Comparison of ENCODE assay signal across 20 mouse cellular contexts in the genomic region with DNA sequence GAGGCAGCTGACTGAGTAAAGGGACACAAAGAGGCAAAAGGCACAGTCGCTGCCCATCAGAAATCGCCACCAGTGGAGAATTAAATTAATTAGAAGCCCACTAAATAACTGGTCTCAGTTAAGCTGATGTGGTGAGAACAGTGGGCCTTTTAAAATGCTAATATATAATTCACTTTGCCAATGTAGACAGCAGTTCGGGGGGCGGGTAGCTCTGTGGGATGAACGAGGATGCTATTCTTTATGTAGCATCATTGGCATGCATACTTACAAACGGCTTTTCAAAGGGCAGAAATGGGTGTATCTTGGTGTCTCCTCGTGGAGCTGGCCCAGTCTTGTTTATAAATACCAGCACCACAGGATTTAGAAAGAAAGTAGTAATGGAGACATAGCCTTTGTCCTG.
DNase-seq lines count a peak whose midpoint lies in the region; ATAC-seq and TF ChIP-seq lines count a peak whose summit lies in the region.
"Had no signal": no experiment of that assay in that cellular context is flagged by ENCODE, and none has a peak within 500 bp of the region (broad histone marks: within the 10 kb centered on the region; RNA-seq: fewer than 3 reads in every experiment).

No protein-coding gene starts in this region.

- no peak overlapping the region for H3K4me3 ChIP-seq in forebrain, embryonic 14.5 days (ENCODE audit: low read depth, low read length)
- no peak overlapping the region for H3K4me3 ChIP-seq in forebrain, postnatal 0 days (ENCODE audit: low read depth, low read length)
- no peak overlapping the region for H3K4me3 ChIP-seq in hindbrain, embryonic 12.5 days
- H3K4me3 ChIP-seq in hindbrain, postnatal 0 days (ENCODE audit: low read length): no peak overlapping the region
- H3K4me3 ChIP-seq: embryonic facial prominence, embryonic 10.5 days; heart, embryonic 10.5 days had no signal

- no peak overlapping the region for H3K9ac ChIP-seq in forebrain, embryonic 14.5 days (ENCODE audit: low read length)
- H3K9ac ChIP-seq in forebrain, postnatal 0 days: no peak overlapping the region
- H3K9ac ChIP-seq in hindbrain, embryonic 12.5 days: no peak overlapping the region
- no peak overlapping the region for H3K9ac ChIP-seq in hindbrain, postnatal 0 days (replicated peaks; ENCODE audit: low read length)
- H3K9ac ChIP-seq: hindbrain, embryonic 14.5 days had no signal

- no peak overlapping the region for H3K4me2 ChIP-seq in forebrain, embryonic 14.5 days (ENCODE audit: low read length)
- no peak overlapping the region for H3K4me2 ChIP-seq in forebrain, postnatal 0 days (ENCODE audit: low read depth)
- no peak overlapping the region for H3K4me2 ChIP-seq in hindbrain, embryonic 12.5 days (replicated peaks)
- H3K4me2 ChIP-seq in hindbrain, postnatal 0 days (ENCODE audit: low read depth, low read length): no peak overlapping the region
- H3K4me2 ChIP-seq: hindbrain, embryonic 14.5 days had no signal

- intact Hi-C loops in left cerebral cortex, postnatal 14 days (cut with DNase I): no loop called here
- intact Hi-C loops in left cerebral cortex, postnatal 36 days (cut with DNase I): no loop called here

- no peaks in the 10 kb centered on the region for H3K9me3 ChIP-seq in forebrain, embryonic 14.5 days (replicated peaks; ENCODE audit: control insufficient read depth, low read length)
- H3K9me3 ChIP-seq in forebrain, postnatal 0 days (ENCODE audit: low read length): no peaks in the 10 kb centered on the region
- no peaks in the 10 kb centered on the region for H3K9me3 ChIP-seq in hindbrain, embryonic 12.5 days (replicated peaks)
- H3K9me3 ChIP-seq in hindbrain, postnatal 0 days (ENCODE audit: low read length): no peaks in the 10 kb centered on the region
- H3K9me3 ChIP-seq: embryonic facial prominence, embryonic 10.5 days; heart, embryonic 10.5 days had no signal

- 6% methylated on average over 7 of the region's 7 CpGs for WGBS in forebrain, embryonic 14.5 days
- WGBS in forebrain, postnatal 0 days: 10% methylated on average over 7 of the region's 7 CpGs
- WGBS in hindbrain, embryonic 12.5 days: 37% methylated on average over 7 of the region's 7 CpGs
- WGBS in hindbrain, postnatal 0 days: 25% methylated on average over 7 of the region's 7 CpGs

- no peaks in the 10 kb centered on the region for H3K27me3 ChIP-seq in forebrain, embryonic 14.5 days (replicated peaks; ENCODE audit: control insufficient read depth, insufficient read depth, low read length)
- H3K27me3 ChIP-seq in forebrain, postnatal 0 days (ENCODE audit: insufficient read depth, low read length): no peaks in the 10 kb centered on the region
- no peaks in the 10 kb centered on the region for H3K27me3 ChIP-seq in hindbrain, embryonic 12.5 days
- no peaks in the 10 kb centered on the region for H3K27me3 ChIP-seq in hindbrain, postnatal 0 days (ENCODE audit: insufficient read depth, low read length)
- H3K27me3 ChIP-seq: CH12.LX had no signal

- H3K4me1 ChIP-seq in forebrain, embryonic 14.5 days (ENCODE audit: control insufficient read depth, insufficient read depth, low read length): peaks cover 5% of the 10 kb centered on the region
- H3K4me1 ChIP-seq in forebrain, postnatal 0 days (ENCODE audit: insufficient read depth): no peaks in the 10 kb centered on the region
- H3K4me1 ChIP-seq in hindbrain, embryonic 12.5 days: no peaks in the 10 kb centered on the region
- H3K4me1 ChIP-seq in hindbrain, postnatal 0 days (ENCODE audit: insufficient read depth, low read length): no peaks in the 10 kb centered on the region
- H3K4me1 ChIP-seq: embryonic facial prominence, embryonic 10.5 days had no signal

- no peak for TF ChIP-seq CTCF in forebrain, postnatal 0 days (IDR thresholded peaks at IDR 0.05; ENCODE audit: low read depth)
- TF ChIP-seq CTCF in hindbrain, postnatal 0 days (IDR thresholded peaks at IDR 0.05; ENCODE audit: low read depth): no peak
- TF ChIP-seq CTCF in brain, embryonic 14.5 days (IDR thresholded peaks at IDR 0.05; ENCODE audit: borderline replicate concordance, extremely low read depth, insufficient read depth, insufficient read length): no peak

- peak; percentile 51 for ATAC-seq in forebrain, embryonic 14.5 days
- ATAC-seq in forebrain, postnatal 0 days: no peak
- ATAC-seq in hindbrain, embryonic 12.5 days (ENCODE audit: low FRiP score): peak; percentile 29; the same call in 1 of the 2 replicates
- no peak for ATAC-seq in hindbrain, postnatal 0 days
- ATAC-seq: activated CD4-positive, CD25-positive, alpha-beta regulatory T cell, adult 4 months; intestine, embryonic 16.5 days; Patski had no signal

- H3K27ac ChIP-seq in forebrain, embryonic 14.5 days (ENCODE audit: low read depth, low read length): no peak overlapping the region
- H3K27ac ChIP-seq in forebrain, postnatal 0 days (ENCODE audit: low read depth, low read length): no peak overlapping the region
- no peak overlapping the region for H3K27ac ChIP-seq in hindbrain, embryonic 12.5 days
- no peak overlapping the region for H3K27ac ChIP-seq in hindbrain, postnatal 0 days
- H3K27ac ChIP-seq: embryonic facial prominence, embryonic 10.5 days; heart, embryonic 10.5 days; hindbrain, embryonic 14.5 days had no signal

- no peaks in the 10 kb centered on the region for H3K36me3 ChIP-seq in forebrain, embryonic 14.5 days (ENCODE audit: control insufficient read depth, insufficient read depth, low read length)
- H3K36me3 ChIP-seq in forebrain, postnatal 0 days (ENCODE audit: insufficient read depth): no peaks in the 10 kb centered on the region
- no peaks in the 10 kb centered on the region for H3K36me3 ChIP-seq in hindbrain, embryonic 12.5 days
- H3K36me3 ChIP-seq in hindbrain, postnatal 0 days (ENCODE audit: insufficient read depth, low read length): no peaks in the 10 kb centered on the region
- H3K36me3 ChIP-seq: embryonic facial prominence, embryonic 10.5 days; heart, embryonic 10.5 days had no signal

- DNase-seq in forebrain, embryonic 14.5 days (ENCODE audit: low spot score): no peak
- DNase-seq in forebrain, postnatal 0 days: no peak
- DNase-seq in hindbrain, postnatal 0 days (ENCODE audit: low spot score): no peak
- peak; percentile 36 to 49 for DNase-seq in left cerebral cortex, postnatal 14 days (ENCODE audit: low spot score in 2 of 2)
- no peak for DNase-seq in left cerebral cortex, postnatal 36 days (ENCODE audit: low spot score in 2 of 2)
- peak; percentile 60 for DNase-seq in brain, embryonic 14.5 days (ENCODE audit: low read depth)
- DNase-seq: adrenal gland, postnatal 14 days; cerebellum, adult 2 months; cerebellum, postnatal 10 days; gastrocnemius, postnatal 36 days; heart, adult 18-20 months; heart, postnatal 10 days had no signal

- no peak for TF ChIP-seq POLR2A in brain, embryonic 14.5 days (IDR thresholded peaks at IDR 0.05; ENCODE audit: borderline replicate concordance, extremely low read depth, insufficient read depth, insufficient read length, poor library complexity, severe bottlenecking)

Comparison
In these comparisons a context has a peak if more than half of its experiments do, and no peak if none do; other contexts are left out.
1. ATAC-seq: peak in forebrain, embryonic 14.5 days (single experiment) and hindbrain, embryonic 12.5 days (single experiment); none in forebrain, postnatal 0 days (single experiment) and hindbrain, postnatal 0 days (single experiment).
2. DNase-seq: peak in left cerebral cortex, postnatal 14 days (2 of 2) and brain, embryonic 14.5 days (single experiment); none in forebrain, embryonic 14.5 days (single experiment), forebrain, postnatal 0 days (single experiment), hindbrain, postnatal 0 days (single experiment) and left cerebral cortex, postnatal 36 days (0 of 2).